Mouse (Mus musculus): ENCODE results near the gene Ppm1a.

The Ppm1a gene

GRCm38 (mm10) chr12:72757086-72757485 is at the start of gene Ppm1a:
Gene Ppm1a, plus strand, starts transcription at chr12:72757455.
- no peak for DNase-seq (ENCODE audit: low read depth, low spot score)

GRCm38 (mm10) chr12:72709981-72710380 is 47.3 kb upstream of the Ppm1a start:
- DNase-seq (ENCODE audit: low read depth, low spot score): no peak

- DNase-seq (ENCODE audit: low read depth, low spot score): no peak
Observed at GRCm38 (mm10) chr12:72714896-72715295, 42.4 kb upstream of the Ppm1a start.

GRCm38 (mm10) chr12:72715846-72716245 is 41.4 kb upstream of the Ppm1a start:
- no peak for DNase-seq (ENCODE audit: low read depth, low spot score)

- DNase-seq (ENCODE audit: low read depth, low spot score): no peak
Observed at GRCm38 (mm10) chr12:72719046-72719445, 38.2 kb upstream of the Ppm1a start.

- no peak for DNase-seq (ENCODE audit: low read depth, low spot score)
Observed at GRCm38 (mm10) chr12:72719452-72720087, 37.7 kb upstream of the Ppm1a start.

GRCm38 (mm10) chr12:72721710-72722109 is 35.5 kb upstream of the Ppm1a start:
- no peak for DNase-seq (ENCODE audit: low read depth, low spot score)

- DNase-seq (ENCODE audit: low read depth, low spot score): no peak
Observed at GRCm38 (mm10) chr12:72723965-72724364, 33.3 kb upstream of the Ppm1a start.

- DNase-seq (ENCODE audit: low read depth, low spot score): no peak
Observed at GRCm38 (mm10) chr12:72727021-72727420, 30.2 kb upstream of the Ppm1a start.

- DNase-seq (ENCODE audit: low read depth, low spot score): no peak
Observed at GRCm38 (mm10) chr12:72727611-72728010, 29.6 kb upstream of the Ppm1a start.

GRCm38 (mm10) chr12:72734112-72734511 is 23.1 kb upstream of the Ppm1a start:
- no peak for DNase-seq (ENCODE audit: low read depth, low spot score)

- DNase-seq (ENCODE audit: low read depth, low spot score): no peak
Observed at GRCm38 (mm10) chr12:72741176-72741575, 16.1 kb upstream of the Ppm1a start.

GRCm38 (mm10) chr12:72744803-72745360 is 12.4 kb upstream of the Ppm1a start:
- DNase-seq (ENCODE audit: low read depth, low spot score): no peak

GRCm38 (mm10) chr12:72745486-72745885 is 11.8 kb upstream of the Ppm1a start:
- DNase-seq (ENCODE audit: low read depth, low spot score): no peak

GRCm38 (mm10) chr12:72748341-72748740 is 8.9 kb upstream of the Ppm1a start:
- DNase-seq (ENCODE audit: low read depth, low spot score): no peak

GRCm38 (mm10) chr12:72748841-72749240 is 8.4 kb upstream of the Ppm1a start:
- no peak for DNase-seq (ENCODE audit: low read depth, low spot score)

- no peak for DNase-seq (ENCODE audit: low read depth, low spot score)
Observed at GRCm38 (mm10) chr12:72749500-72749899, 7.8 kb upstream of the Ppm1a start.

- no peak for DNase-seq (ENCODE audit: low read depth, low spot score)
Observed at GRCm38 (mm10) chr12:72750016-72750415, 7.2 kb upstream of the Ppm1a start.

- DNase-seq (ENCODE audit: low read depth, low spot score): no peak
Observed at GRCm38 (mm10) chr12:72750606-72751005, 6.6 kb upstream of the Ppm1a start.

- no peak for DNase-seq (ENCODE audit: low read depth, low spot score)
Observed at GRCm38 (mm10) chr12:72757596-72757995, 341 bp downstream of the Ppm1a start.

- DNase-seq (ENCODE audit: low read depth, low spot score): no peak
Observed at GRCm38 (mm10) chr12:72759956-72760355, 2.7 kb downstream of the Ppm1a start.

- DNase-seq (ENCODE audit: low read depth, low spot score): peak; percentile 72
Observed at GRCm38 (mm10) chr12:72760376-72761229, 3.3 kb downstream of the Ppm1a start.

GRCm38 (mm10) chr12:72761230-72761648 is 4.0 kb downstream of the Ppm1a start:
- DNase-seq (ENCODE audit: low read depth, low spot score): no peak

All from c-Kit-negative CD71-positive TER-119-positive erythroid progenitor cells, embryonic 14.5 days (primary cell).